ENCODE assay signal across 8 mouse cellular contexts in genomic region chr11:58954170-58954419, GRCm38 (mm10). TPM values are rescaled to one million over a fixed set of nuclear protein-coding genes. Genes with fewer than 3 reads are reported as not detected.
DNase-seq lines count a peak whose midpoint lies in the region; ATAC-seq and TF ChIP-seq lines count a peak whose summit lies in the region.
"Not testable (repeated sequence)": the region's sequence is repeated elsewhere in the genome, so short reads cannot be mapped to it uniquely, and the experiment has no call there.

No protein-coding gene starts in this region.

- H3K27me3 ChIP-seq in CH12.LX (replicated peaks), result peaks cover 31% of the 10 kb centered on the region
- peaks cover 50% of the 10 kb centered on the region for H3K27me3 ChIP-seq in embryonic facial prominence, embryonic 10.5 days (replicated peaks; ENCODE audit: low read depth, poor library complexity, severe bottlenecking)
- not testable (repeated sequence) for H3K27me3 ChIP-seq in forebrain, embryonic 16.5 days (replicated peaks; ENCODE audit: control insufficient read depth, insufficient read depth, low read length); hindbrain, embryonic 11.5 days (ENCODE audit: control insufficient read depth, insufficient read depth, low read length); kidney, embryonic 15.5 days; midbrain, embryonic 12.5 days
- peaks cover 29% of the 10 kb centered on the region for H3K27me3 ChIP-seq in liver, embryonic 13.5 days

- peak overlapping the region; percentile 58 for H3K4me2 ChIP-seq in CH12.LX (ENCODE audit: insufficient read depth, low read depth, poor library complexity, severe bottlenecking)
- H3K4me2 ChIP-seq in forebrain, embryonic 16.5 days (ENCODE audit: low read length), result peak overlapping the region; percentile 85
- peak overlapping the region; percentile 96 for H3K4me2 ChIP-seq in hindbrain, embryonic 11.5 days (replicated peaks; ENCODE audit: low read depth, low read length)
- H3K4me2 ChIP-seq in kidney, embryonic 15.5 days, result peak overlapping the region; percentile 91
- peak overlapping the region; percentile 95 for H3K4me2 ChIP-seq in liver, embryonic 13.5 days
- H3K4me2 ChIP-seq in midbrain, embryonic 12.5 days (replicated peaks), result peak overlapping the region; percentile 94

- peaks cover 2 to 14% of the 10 kb centered on the region in 2 experiments for H3K36me3 ChIP-seq in CH12.LX (replicated peaks in 1 of 2; ENCODE audit: control insufficient read depth in 1 of 2, insufficient read depth in 1 of 2, low read length in 1 of 2)
- H3K36me3 ChIP-seq in embryonic facial prominence, embryonic 10.5 days (replicated peaks), result peaks cover 19% of the 10 kb centered on the region
- H3K36me3 ChIP-seq in forebrain, embryonic 16.5 days (ENCODE audit: control insufficient read depth, insufficient read depth); hindbrain, embryonic 11.5 days (ENCODE audit: control insufficient read depth, insufficient read depth, low read length): not testable (repeated sequence)
- H3K36me3 ChIP-seq in kidney, embryonic 15.5 days, result peaks cover 20% of the 10 kb centered on the region
- peaks cover 23% of the 10 kb centered on the region for H3K36me3 ChIP-seq in liver, embryonic 13.5 days
- 0 out of 2 replicates have a peak, but pooled peaks cover 10% of the 10 kb centered on the region for H3K36me3 ChIP-seq in midbrain, embryonic 12.5 days

- TF ChIP-seq CTCF in CH12.LX (conservative IDR thresholded peaks at IDR 0.05 in 1 of 2, IDR thresholded peaks at IDR 0.05 in 1 of 2; ENCODE audit: low read depth in 2 of 2, low read length in 2 of 2), result not testable (repeated sequence)

- H3K27ac ChIP-seq in CH12.LX (ENCODE audit: insufficient read depth, low read depth), result peak overlapping the region; percentile 62
- H3K27ac ChIP-seq in embryonic facial prominence, embryonic 10.5 days (replicated peaks), result peak overlapping the region; percentile 96
- peak overlapping the region; percentile 100 for H3K27ac ChIP-seq in forebrain, embryonic 16.5 days (ENCODE audit: low read length)
- H3K27ac ChIP-seq in hindbrain, embryonic 11.5 days (ENCODE audit: low read depth, low read length), result peak overlapping the region; percentile 99
- H3K27ac ChIP-seq in kidney, embryonic 15.5 days, result peak overlapping the region; percentile 100
- peak overlapping the region; percentile 100 for H3K27ac ChIP-seq in liver, embryonic 13.5 days
- H3K27ac ChIP-seq in midbrain, embryonic 12.5 days (replicated peaks), result peak overlapping the region; percentile 99

- peaks cover 10 to 41% of the 10 kb centered on the region in 2 experiments for H3K4me1 ChIP-seq in CH12.LX (ENCODE audit: control insufficient read depth in 1 of 2, insufficient read depth in 2 of 2)
- peaks cover 40% of the 10 kb centered on the region for H3K4me1 ChIP-seq in embryonic facial prominence, embryonic 10.5 days
- H3K4me1 ChIP-seq in forebrain, embryonic 16.5 days (replicated peaks; ENCODE audit: control insufficient read depth, insufficient read depth, low read length), result peaks cover 48% of the 10 kb centered on the region
- H3K4me1 ChIP-seq in hindbrain, embryonic 11.5 days (replicated peaks; ENCODE audit: control insufficient read depth, insufficient read depth, low read length), result not testable (repeated sequence)
- H3K4me1 ChIP-seq in kidney, embryonic 15.5 days, result peaks cover 34% of the 10 kb centered on the region
- H3K4me1 ChIP-seq in liver, embryonic 13.5 days (replicated peaks), result peaks cover 58% of the 10 kb centered on the region
- peaks cover 48% of the 10 kb centered on the region for H3K4me1 ChIP-seq in midbrain, embryonic 12.5 days

- not testable (repeated sequence) for TF ChIP-seq POLR2A in CH12.LX (IDR thresholded peaks at IDR 0.05; ENCODE audit: low read depth, low read length)

- H3K4me3 ChIP-seq in CH12.LX (replicated peaks in 1 of 3; ENCODE audit: low read depth in 2 of 3, low read length in 2 of 3, poor library complexity in 1 of 3), result peak overlapping the region; percentile 24 to 72 (median 60)
- H3K4me3 ChIP-seq in embryonic facial prominence, embryonic 10.5 days, result peak overlapping the region; percentile 83
- peak overlapping the region; percentile 99 for H3K4me3 ChIP-seq in forebrain, embryonic 16.5 days (replicated peaks; ENCODE audit: low read length)
- peak overlapping the region; percentile 67 for H3K4me3 ChIP-seq in hindbrain, embryonic 11.5 days (ENCODE audit: low read depth, low read length)
- H3K4me3 ChIP-seq in kidney, embryonic 15.5 days (replicated peaks), result peak overlapping the region; percentile 66
- peak overlapping the region; percentile 93 for H3K4me3 ChIP-seq in liver, embryonic 13.5 days (replicated peaks)
- peak overlapping the region; percentile 58 for H3K4me3 ChIP-seq in midbrain, embryonic 12.5 days

- peak overlapping the region; percentile 51 for H3K9ac ChIP-seq in CH12.LX (ENCODE audit: insufficient read depth, low read depth)
- H3K9ac ChIP-seq in forebrain, embryonic 16.5 days (replicated peaks; ENCODE audit: low read depth, low read length), result peak overlapping the region; percentile 96
- peak overlapping the region; percentile 84 for H3K9ac ChIP-seq in hindbrain, embryonic 11.5 days (ENCODE audit: low read depth, low read length)
- H3K9ac ChIP-seq in kidney, embryonic 15.5 days, result peak overlapping the region; percentile 72
- H3K9ac ChIP-seq in liver, embryonic 13.5 days, result peak overlapping the region; percentile 91
- peak overlapping the region; percentile 94 for H3K9ac ChIP-seq in midbrain, embryonic 12.5 days (replicated peaks)

- H3K9me3 ChIP-seq in CH12.LX (replicated peaks; ENCODE audit: low read length); embryonic facial prominence, embryonic 10.5 days; forebrain, embryonic 16.5 days (ENCODE audit: control insufficient read depth, low read length); hindbrain, embryonic 11.5 days (ENCODE audit: control insufficient read depth, low read length); kidney, embryonic 15.5 days (replicated peaks); liver, embryonic 13.5 days (replicated peaks); midbrain, embryonic 12.5 days: not testable (repeated sequence)

- not testable (repeated sequence) for TF ChIP-seq EP300 in CH12.LX (IDR thresholded peaks at IDR 0.05; ENCODE audit: low read length)

- dilution Hi-C loops in CH12.LX (cut with MboI; ENCODE audit: extremely low pct_ligation_motif_present, extremely low pct_unique_long_range_greater_than_20kb, low sequenced_read_pairs), result not testable (repeated sequence)

- peak; percentile 9 for ATAC-seq in forebrain, embryonic 16.5 days
- not testable (repeated sequence) for ATAC-seq in hindbrain, embryonic 11.5 days (ENCODE audit: low FRiP score); kidney, embryonic 15.5 days (replicated peaks; ENCODE audit: low FRiP score); liver, embryonic 13.5 days (ENCODE audit: low read depth)
- ATAC-seq in midbrain, embryonic 12.5 days (ENCODE audit: low FRiP score, low read depth), result peak; percentile 50

- not testable (repeated sequence) for TF ChIP-seq RAD21 in CH12.LX (IDR thresholded peaks at IDR 0.05; ENCODE audit: low read depth, low read length)

- not testable (repeated sequence) for H3K79me2 ChIP-seq in CH12.LX (replicated peaks; ENCODE audit: control insufficient read depth, extremely low read depth, insufficient read depth, poor library complexity, severe bottlenecking)

- DNase-seq in CH12.LX (ENCODE audit: extremely low read depth); embryonic facial prominence, embryonic 10.5 days (ENCODE audit: low spot score); hindbrain, embryonic 11.5 days (ENCODE audit: low spot score); liver, embryonic 13.5 days: not testable (repeated sequence)
- peak; percentile 49 for DNase-seq in ovary, postnatal 10 days (ENCODE audit: low spot score)

- in situ Hi-C loops in CH12.LX (cut with MboI; ENCODE audit: low pct_ligation_motif_present, low pct_unique_long_range_greater_than_20kb, low sequenced_read_pairs), result not testable (repeated sequence)

- WGBS in embryonic facial prominence, embryonic 10.5 days, result under 1% methylated on average over 17 of the region's 17 CpGs
- under 1% methylated on average over 17 of the region's 17 CpGs for WGBS in forebrain, embryonic 16.5 days
- WGBS in hindbrain, embryonic 11.5 days, result 0% methylated on average over 14 of the region's 17 CpGs
- under 1% methylated on average over 17 of the region's 17 CpGs for WGBS in kidney, embryonic 15.5 days
- under 1% methylated on average over 17 of the region's 17 CpGs for WGBS in liver, embryonic 13.5 days (ENCODE audit: insufficient replicate concordance)
- 0% methylated on average over 17 of the region's 17 CpGs for WGBS in midbrain, embryonic 12.5 days

RNA-seq across cellular contexts. Expression of gene Hist3h2a, which starts 0.4 kb away (rescaled TPM):
- total RNA-seq in CH12.LX (2012; rRNA removed) (97.2 and 125 TPM in 2 replicates), CH12.LX (2014; rRNA removed) (4.4 and 6.1 TPM in 2 replicates)
- polyA plus RNA-seq in CH12.LX (2012; ENCODE audit: insufficient read length, low read depth), result 0.79 and 1.2 TPM in 2 replicates
- 17.8 and 19.0 TPM in 2 replicates for polyA plus RNA-seq in embryonic facial prominence, embryonic 10.5 days (2016; fragmentation: Nextera tagmentation; extraction: Ambion mirVana)
- 150 and 152 TPM in 2 replicates for polyA plus RNA-seq in forebrain, embryonic 16.5 days (2015; fragmentation: Nextera tagmentation; extraction: Ambion mirVana)
- polyA plus RNA-seq in hindbrain, embryonic 11.5 days (2014; fragmentation: Nextera tagmentation; extraction: Ambion mirVana), result 71.2 and 75.2 TPM in 2 replicates
- 36.4 and 40.3 TPM in 2 replicates for polyA plus RNA-seq in kidney, embryonic 15.5 days (2015; fragmentation: Nextera tagmentation; extraction: Ambion mirVana)
- 12.3 and 13.7 TPM in 2 replicates for polyA plus RNA-seq in liver, embryonic 13.5 days (2015; fragmentation: Nextera tagmentation; extraction: Ambion mirVana)
- polyA plus RNA-seq in midbrain, embryonic 12.5 days (2016; fragmentation: Nextera tagmentation; extraction: Ambion mirVana), result 87.2 and 87.5 TPM in 2 replicates

RNA-seq across cellular contexts. Expression of gene Trim17, which starts 0.4 kb away (rescaled TPM):
- total RNA-seq in CH12.LX (2012; rRNA removed) (0.21 and 0.47 TPM in 2 replicates), CH12.LX (2014; rRNA removed) (not detected in 2 replicates)
- 0.20 and 0.49 TPM in 2 replicates for polyA plus RNA-seq in CH12.LX (2012; ENCODE audit: insufficient read length, low read depth)
- 0.19 and 0.40 TPM in 2 replicates for polyA plus RNA-seq in embryonic facial prominence, embryonic 10.5 days (2016; fragmentation: Nextera tagmentation; extraction: Ambion mirVana)
- 1.8 and 2.0 TPM in 2 replicates for polyA plus RNA-seq in forebrain, embryonic 16.5 days (2015; fragmentation: Nextera tagmentation; extraction: Ambion mirVana)
- 0.36 and 0.73 TPM in 2 replicates for polyA plus RNA-seq in hindbrain, embryonic 11.5 days (2014; fragmentation: Nextera tagmentation; extraction: Ambion mirVana)
- polyA plus RNA-seq in kidney, embryonic 15.5 days (2015; fragmentation: Nextera tagmentation; extraction: Ambion mirVana), result 0.58 and 0.71 TPM in 2 replicates
- 0.06 and 0.18 TPM in 2 replicates for polyA plus RNA-seq in liver, embryonic 13.5 days (2015; fragmentation: Nextera tagmentation; extraction: Ambion mirVana)
- 0.64 and 0.86 TPM in 2 replicates for polyA plus RNA-seq in midbrain, embryonic 12.5 days (2016; fragmentation: Nextera tagmentation; extraction: Ambion mirVana)

RNA-seq across cellular contexts. Expression of gene Hist3h2ba, which starts 5.4 kb away (rescaled TPM):
- 0.34 TPM in 1 of 2 replicates, not detected in the other for total RNA-seq in CH12.LX (2012; rRNA removed)
- not detected in 2 replicates for total RNA-seq in CH12.LX (2014; rRNA removed)
- polyA plus RNA-seq in CH12.LX (2012; ENCODE audit: insufficient read length, low read depth), result not detected in 2 replicates
- 23.0 and 25.0 TPM in 2 replicates for polyA plus RNA-seq in embryonic facial prominence, embryonic 10.5 days (2016; fragmentation: Nextera tagmentation; extraction: Ambion mirVana)
- 389 and 395 TPM in 2 replicates for polyA plus RNA-seq in forebrain, embryonic 16.5 days (2015; fragmentation: Nextera tagmentation; extraction: Ambion mirVana)
- 108 and 114 TPM in 2 replicates for polyA plus RNA-seq in hindbrain, embryonic 11.5 days (2014; fragmentation: Nextera tagmentation; extraction: Ambion mirVana)
- polyA plus RNA-seq in kidney, embryonic 15.5 days (2015; fragmentation: Nextera tagmentation; extraction: Ambion mirVana), result 81.6 and 82.0 TPM in 2 replicates
- polyA plus RNA-seq in liver, embryonic 13.5 days (2015; fragmentation: Nextera tagmentation; extraction: Ambion mirVana), result 5.5 and 6.3 TPM in 2 replicates
- polyA plus RNA-seq in midbrain, embryonic 12.5 days (2016; fragmentation: Nextera tagmentation; extraction: Ambion mirVana), result 177 and 223 TPM in 2 replicates

RNA-seq across cellular contexts. Expression of gene Rnf187, which starts 15.4 kb away (rescaled TPM):
- total RNA-seq in CH12.LX (2012; rRNA removed) (185 and 230 TPM in 2 replicates), CH12.LX (2014; rRNA removed) (175 and 188 TPM in 2 replicates)
- polyA plus RNA-seq in CH12.LX (2012; ENCODE audit: insufficient read length, low read depth), result 181 and 195 TPM in 2 replicates
- 255 and 258 TPM in 2 replicates for polyA plus RNA-seq in embryonic facial prominence, embryonic 10.5 days (2016; fragmentation: Nextera tagmentation; extraction: Ambion mirVana)
- polyA plus RNA-seq in forebrain, embryonic 16.5 days (2015; fragmentation: Nextera tagmentation; extraction: Ambion mirVana), result 423 and 435 TPM in 2 replicates
- 395 and 419 TPM in 2 replicates for polyA plus RNA-seq in hindbrain, embryonic 11.5 days (2014; fragmentation: Nextera tagmentation; extraction: Ambion mirVana)
- polyA plus RNA-seq in kidney, embryonic 15.5 days (2015; fragmentation: Nextera tagmentation; extraction: Ambion mirVana), result 243 and 247 TPM in 2 replicates
- polyA plus RNA-seq in liver, embryonic 13.5 days (2015; fragmentation: Nextera tagmentation; extraction: Ambion mirVana), result 125 and 130 TPM in 2 replicates
- 437 and 465 TPM in 2 replicates for polyA plus RNA-seq in midbrain, embryonic 12.5 days (2016; fragmentation: Nextera tagmentation; extraction: Ambion mirVana)

RNA-seq across cellular contexts. Expression of gene Trim11, which starts 23.8 kb away (rescaled TPM):
- total RNA-seq in CH12.LX (2012; rRNA removed) (32.5 and 33.2 TPM in 2 replicates), CH12.LX (2014; rRNA removed) (22.5 and 23.2 TPM in 2 replicates)
- polyA plus RNA-seq in CH12.LX (2012; ENCODE audit: insufficient read length, low read depth), result 21.8 and 23.0 TPM in 2 replicates
- 19.0 and 19.1 TPM in 2 replicates for polyA plus RNA-seq in embryonic facial prominence, embryonic 10.5 days (2016; fragmentation: Nextera tagmentation; extraction: Ambion mirVana)
- 24.7 and 26.4 TPM in 2 replicates for polyA plus RNA-seq in forebrain, embryonic 16.5 days (2015; fragmentation: Nextera tagmentation; extraction: Ambion mirVana)
- polyA plus RNA-seq in hindbrain, embryonic 11.5 days (2014; fragmentation: Nextera tagmentation; extraction: Ambion mirVana), result 15.7 and 18.2 TPM in 2 replicates
- 20.0 and 20.6 TPM in 2 replicates for polyA plus RNA-seq in kidney, embryonic 15.5 days (2015; fragmentation: Nextera tagmentation; extraction: Ambion mirVana)
- 8.9 and 9.2 TPM in 2 replicates for polyA plus RNA-seq in liver, embryonic 13.5 days (2015; fragmentation: Nextera tagmentation; extraction: Ambion mirVana)
- polyA plus RNA-seq in midbrain, embryonic 12.5 days (2016; fragmentation: Nextera tagmentation; extraction: Ambion mirVana), result 19.9 and 20.5 TPM in 2 replicates
